Mouse (Mus musculus): ENCODE results near the gene Sec16a.

Sec16a gene

GRCm38 (mm10) chr2:26360772-26361171 is 84.2 kb downstream of the Sec16a start, which contains the start of gene Card9:
TSS of gene Card9 (minus strand) at chr2:26360918.
- POLR2A ChIA-PET, result interaction anchor here (0.7 to 2.7 kb wide), 10 partner anchors 8 to 85 kb away, joined by 3 to 14 read pairs (median 4); partner anchors contain the start of genes Dnlz (in 4 of the 4), Snapc4 (in 2 of the 4) and Inpp5e (in 1 of the 4)
- CTCF ChIA-PET, result interaction anchor here in 2 of 4 experiments (1.2 to 1.7 kb wide), 2 partner anchors 36 to 48 kb away, joined by 3 to 7 read pairs; partner anchors contain the start of gene Inpp5e (in 1 of the 2)

- ChIA-PET CTCF (interaction anchor here in 2 of 4 experiments (0.6 to 1.7 kb wide), 4 partner anchors 35 to 207 kb away, joined by 3 to 7 read pairs (median 4); partner anchors contain the start of gene Qsox2 (in 1 of the 2)), POLR2A (interaction anchor here in 2 of 4 experiments (0.6 to 10.4 kb wide), 4 partner anchors 13 to 34 kb away, joined by 3 to 151 read pairs (median 12); no protein-coding TSS in a partner anchor)
Observed at GRCm38 (mm10) chr2:26359983-26360382, 85.0 kb downstream of the Sec16a start.

All from embryonic stem cell, embryonic (primary cell).